Mouse (Mus musculus) left cerebral cortex, postnatal 25 days (tissue): ENCODE data around the gene Fes. TPM values are rescaled to one million over a fixed set of nuclear protein-coding genes. Genes with fewer than 3 reads are reported as not detected.
"Not testable (repeated sequence)": the region's sequence is repeated elsewhere in the genome, so short reads cannot be mapped to it uniquely, and the experiment has no call there.

Experiments
- DNase-seq, 2 experiments: peaks; one replicate each; pipeline ENCODE4 v3.0.0; 2022; ENCODE audit warnings: low spot score in 2 of 2, mixed read lengths in 1 of 2
- intact Hi-C: fragments of 180-260 bp; cut with DNase I; formaldehyde crosslinking; loops from one replicate; pipeline ENCODE4 v1.15.1; 2025
- total RNA-seq, 2 experiments: library from RNA; stranded (reverse); gene quantifications; 2 replicates each; pipeline ENCODE4 v1.2.3; 2021

Gene Fes
- total RNA-seq, 2 experiments from 2014 or later = 3.9 to 6.3 TPM

GRCm38 (mm10) chr7:80406186-80406585 lies 18.4 kb upstream of the Fes start:
- intact Hi-C loops = no loop called here
- DNase-seq = no peak

DNA sequence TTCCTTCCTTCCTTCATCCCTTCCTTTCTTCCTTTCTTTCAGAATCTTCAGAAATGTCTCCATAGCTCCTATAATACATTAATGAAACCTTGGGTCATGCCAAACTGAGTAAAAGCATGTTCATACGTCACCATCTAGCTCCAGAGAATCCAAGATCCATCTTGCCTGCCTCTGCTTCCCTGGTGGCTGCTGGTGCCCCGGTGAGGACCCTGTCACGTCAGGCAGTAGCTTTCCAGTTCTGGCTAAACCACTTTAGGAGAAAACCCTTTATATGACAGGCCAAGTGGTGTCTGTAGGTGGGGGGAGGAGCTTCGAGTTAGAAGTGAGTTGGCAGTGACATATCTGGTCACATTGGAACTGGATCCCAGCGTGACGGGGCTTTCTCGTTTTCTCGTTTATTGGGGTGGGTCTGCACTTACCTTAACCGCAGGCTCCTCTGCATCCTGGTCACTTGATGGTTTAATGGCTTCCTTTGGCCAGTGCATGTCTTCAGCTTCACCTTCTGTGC lies 17.5 kb upstream of the Fes start, which contains the start of gene Furin:
Furin (minus strand) TSS at position 249 of the 508 bp plus-strand sequence.
- DNase-seq = no peak
- intact Hi-C loops = no loop called here

DNA sequence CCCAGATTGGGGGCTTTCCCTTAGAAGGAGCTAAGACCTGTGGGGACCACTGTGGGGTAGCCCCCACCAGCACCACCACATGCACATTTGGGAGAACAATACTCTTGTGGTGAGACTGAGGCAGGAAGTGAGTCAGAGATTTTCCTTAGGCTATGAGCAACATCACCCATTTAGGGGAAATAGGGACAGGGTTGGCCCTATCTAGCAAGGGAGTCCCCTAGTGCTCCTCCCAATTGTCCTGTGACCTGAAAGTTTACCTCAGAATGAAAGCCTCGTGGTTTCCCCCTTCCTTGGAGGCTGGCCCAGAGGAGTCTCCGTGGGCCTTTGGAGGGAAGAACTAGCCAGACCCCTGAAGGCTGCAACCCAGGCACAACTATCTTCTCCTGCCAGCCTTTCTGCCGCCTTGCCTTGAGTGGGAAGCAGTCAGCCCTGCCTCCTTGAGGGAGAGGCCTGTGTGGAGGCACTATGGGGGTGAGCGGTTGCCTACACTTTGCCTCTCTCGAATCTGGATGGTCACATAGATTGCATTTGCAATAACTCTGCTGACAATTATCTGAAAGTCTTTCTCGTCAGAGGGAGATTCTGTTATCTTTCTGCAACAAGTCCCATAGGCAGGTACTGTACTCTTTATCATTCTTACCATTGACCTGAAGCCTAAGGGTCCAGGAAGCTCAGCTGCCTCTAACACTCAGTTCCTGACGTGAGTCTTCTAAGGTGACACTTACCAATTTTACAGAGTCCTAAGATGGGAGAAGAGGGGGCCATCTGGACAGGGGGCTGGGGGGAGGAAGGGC lies 16.6 kb upstream of the Fes start:
- intact Hi-C loops = loop anchor here (5.0 kb wide), 1 partner anchor 178 kb away; no protein-coding TSS in a partner anchor
- no peak for DNase-seq

- DNase-seq = peak; percentile 45 to 63
These were observed 15.8 kb upstream of the Fes start for GRCm38 (mm10) chr7:80403551-80403950.

GRCm38 (mm10) chr7:80402651-80403321 lies 15.0 kb upstream of the Fes start:
- DNase-seq = peak in 1 of 2 experiments; percentile 62
- intact Hi-C loops = loop anchor here (5.0 kb wide), 1 partner anchor 180 kb away; no protein-coding TSS in a partner anchor

More at GRCm38 (mm10) chr7:80403551-80403950, 15.8 kb upstream of the Fes start:
- intact Hi-C loops = loop anchor here (5.0 kb wide), 1 partner anchor 179 kb away; no protein-coding TSS in a partner anchor

DNA sequence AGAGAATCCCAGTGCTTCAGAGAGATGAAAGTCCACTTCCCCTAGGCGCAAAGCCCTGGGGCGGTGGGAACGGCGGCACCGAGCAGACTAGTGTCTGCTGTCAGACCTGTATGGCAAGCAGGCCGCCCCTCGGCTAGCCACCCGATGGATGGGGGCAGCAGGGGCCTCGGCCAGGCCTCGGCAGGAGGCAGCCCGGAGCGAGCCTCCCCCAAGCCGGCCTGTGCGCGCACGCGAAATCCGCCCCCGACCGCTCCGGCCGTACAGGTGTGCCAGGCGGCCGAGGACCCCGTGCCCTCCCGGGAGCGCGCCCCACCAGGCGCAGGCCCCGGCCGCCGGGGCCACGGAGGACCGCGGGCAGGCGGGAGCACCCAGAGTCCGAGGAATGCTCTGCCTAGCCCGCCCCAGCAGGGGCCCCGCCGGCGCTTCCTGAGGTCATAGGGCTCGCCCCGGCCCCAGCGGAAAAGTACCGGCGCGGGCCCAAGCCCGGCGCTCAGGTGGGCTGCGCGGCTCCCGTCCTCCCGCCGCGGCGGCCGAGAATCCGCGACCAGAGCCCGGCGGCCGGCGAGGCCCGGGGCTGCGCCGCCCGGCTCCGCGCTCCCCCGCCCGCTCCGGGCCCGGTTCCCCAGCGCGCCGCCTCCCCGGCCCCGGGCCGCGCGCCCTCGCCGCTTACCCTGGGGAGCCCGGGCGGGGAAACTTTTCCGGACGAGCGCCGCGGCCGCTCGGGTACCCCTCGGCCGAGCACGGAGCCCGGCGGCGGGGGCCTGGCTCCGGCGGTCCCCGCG lies 14.3 kb upstream of the Fes start:
- intact Hi-C loops = loop anchor here (5.0 kb wide), 1 partner anchor 180 kb away; no protein-coding TSS in a partner anchor
- DNase-seq = no peak

- DNase-seq = peak in 1 of 2 experiments; percentile 74
- intact Hi-C loops = loop anchor here (5.0 kb wide), 1 partner anchor 181 kb away; no protein-coding TSS in a partner anchor
These were observed 13.5 kb upstream of the Fes start for GRCm38 (mm10) chr7:80401041-80401859.

- DNase-seq = no peak
- intact Hi-C loops = loop anchor here (5.0 kb wide), 1 partner anchor 182 kb away; no protein-coding TSS in a partner anchor
These were observed 12.8 kb upstream of the Fes start for GRCm38 (mm10) chr7:80400571-80400970.

DNA sequence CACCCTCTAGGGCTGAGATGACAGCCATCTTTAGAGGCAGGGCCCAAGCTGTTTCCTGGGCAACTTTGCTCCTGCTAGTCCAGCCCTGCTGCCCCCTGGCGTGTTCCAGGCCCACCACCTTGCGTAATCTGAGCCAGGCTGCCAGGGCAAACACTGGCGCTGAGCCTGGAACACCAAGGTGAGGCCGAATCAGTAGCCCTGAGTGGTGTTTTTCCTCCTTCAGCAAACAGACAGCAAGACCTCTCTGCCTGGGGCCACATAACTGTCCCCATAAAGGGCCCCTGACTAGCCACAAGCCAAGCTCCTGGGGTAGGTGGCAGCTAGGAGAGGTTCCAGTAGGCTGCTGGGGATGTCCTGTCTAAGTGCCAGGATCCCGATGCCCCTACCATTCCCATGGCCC lies 12.4 kb upstream of the Fes start:
- intact Hi-C loops = loop anchor here (5.0 kb wide), 1 partner anchor 182 kb away; no protein-coding TSS in a partner anchor
- no peak for DNase-seq

DNA sequence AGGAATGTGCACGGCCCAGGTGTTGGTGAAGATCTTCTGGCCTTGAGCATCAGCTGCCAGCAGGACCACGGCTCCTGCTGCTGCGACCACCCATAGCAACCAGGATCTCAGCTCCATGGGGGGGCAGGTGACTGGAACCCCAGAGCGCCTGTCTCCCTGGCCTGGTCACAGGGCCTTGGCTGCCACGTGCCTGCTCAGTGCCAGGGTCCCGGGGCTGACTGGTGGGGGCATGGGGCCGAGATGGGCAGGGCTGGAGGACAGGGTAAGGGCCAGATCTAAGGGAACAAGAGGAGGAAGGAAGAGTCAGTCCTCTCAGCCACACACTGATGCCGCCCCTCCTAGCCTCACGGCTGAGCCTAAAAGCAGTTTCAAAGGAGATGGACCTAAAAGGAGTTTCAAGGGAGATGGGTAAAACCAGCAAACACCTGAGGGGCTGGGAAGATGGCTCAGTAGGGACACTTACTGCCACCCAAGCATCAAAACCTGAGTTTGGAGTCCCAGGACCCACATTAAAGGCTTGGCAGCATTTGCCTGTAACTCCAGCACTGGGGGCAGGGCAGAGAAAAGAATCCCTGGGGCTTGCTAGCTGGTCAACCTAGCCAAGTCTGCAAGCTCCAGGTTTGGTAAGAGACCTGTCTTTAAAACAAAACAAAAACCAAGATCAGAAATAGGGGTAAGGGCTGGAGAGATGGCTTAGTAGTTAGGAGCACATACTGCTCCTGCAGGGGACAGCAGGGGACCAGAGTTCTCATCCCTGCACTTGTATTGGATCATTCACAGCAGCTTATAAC lies 11.1 kb upstream of the Fes start:
- DNase-seq = no peak
- intact Hi-C loops = no loop called here

GRCm38 (mm10) chr7:80397986-80398385 lies 10.2 kb upstream of the Fes start:
- intact Hi-C loops = no loop called here
- DNase-seq = peak; percentile 47 to 84

DNA sequence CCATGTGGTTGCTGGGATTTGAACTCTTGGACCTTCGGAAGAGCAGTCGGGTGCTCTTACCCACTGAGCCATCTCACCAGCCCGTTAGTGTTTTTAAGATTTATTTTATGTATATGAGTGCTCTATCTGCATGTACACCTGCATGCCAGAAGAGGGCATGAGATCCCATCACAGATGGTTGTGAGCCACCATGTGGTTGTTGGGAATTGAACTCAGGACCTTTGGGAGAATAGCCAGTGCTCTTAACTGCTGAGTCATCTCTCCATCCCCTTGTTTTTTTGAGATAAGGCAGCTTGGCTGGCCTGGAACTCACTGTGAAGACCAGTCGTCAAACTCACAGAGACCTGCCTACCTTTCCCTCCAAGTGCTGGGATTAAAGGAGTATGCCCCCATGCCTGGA lies 8.7 kb upstream of the Fes start:
- intact Hi-C loops, DNase-seq: not testable (repeated sequence)

DNA sequence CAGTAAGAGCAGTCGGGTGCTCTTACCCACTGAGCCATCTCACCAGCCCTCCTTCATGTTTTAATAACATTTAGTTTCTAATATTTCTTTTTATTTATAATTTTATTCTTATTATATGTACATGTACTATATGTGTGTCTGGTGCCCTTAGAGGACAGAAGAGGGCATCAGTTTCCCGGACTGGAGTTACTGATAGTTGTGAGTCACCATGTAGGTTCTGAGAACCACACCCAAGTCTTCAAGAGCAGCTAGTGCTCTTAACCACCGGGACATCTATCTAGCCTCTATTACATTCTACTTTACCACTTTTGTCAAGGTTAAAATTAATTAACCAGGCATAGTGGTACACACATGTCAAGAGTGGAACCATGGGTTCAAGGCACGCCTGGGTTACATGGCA lies 6.9 kb upstream of the Fes start:
- intact Hi-C loops = no loop called here
- no peak for DNase-seq

DNA sequence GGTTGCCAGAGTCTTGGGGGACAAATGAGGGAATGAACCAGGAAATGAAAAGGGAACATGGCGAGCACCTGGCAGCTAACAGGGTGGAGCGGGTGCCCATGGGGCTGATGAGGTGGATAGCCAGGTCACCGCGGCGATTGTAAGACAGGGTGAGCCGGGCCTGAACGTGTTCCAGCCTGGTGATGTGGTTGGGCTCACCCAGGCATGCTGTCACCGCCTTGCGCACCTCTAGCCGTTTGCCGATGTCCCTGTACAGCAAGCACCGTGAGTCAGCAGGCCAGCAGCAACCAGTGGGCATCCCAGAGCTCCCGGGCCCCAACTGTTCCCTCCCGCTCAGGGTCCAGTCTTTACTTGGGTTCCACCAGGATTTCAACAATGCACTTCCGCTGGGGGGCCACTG lies 4.4 kb upstream of the Fes start:
- intact Hi-C loops = no loop called here
- DNase-seq = no peak

DNA sequence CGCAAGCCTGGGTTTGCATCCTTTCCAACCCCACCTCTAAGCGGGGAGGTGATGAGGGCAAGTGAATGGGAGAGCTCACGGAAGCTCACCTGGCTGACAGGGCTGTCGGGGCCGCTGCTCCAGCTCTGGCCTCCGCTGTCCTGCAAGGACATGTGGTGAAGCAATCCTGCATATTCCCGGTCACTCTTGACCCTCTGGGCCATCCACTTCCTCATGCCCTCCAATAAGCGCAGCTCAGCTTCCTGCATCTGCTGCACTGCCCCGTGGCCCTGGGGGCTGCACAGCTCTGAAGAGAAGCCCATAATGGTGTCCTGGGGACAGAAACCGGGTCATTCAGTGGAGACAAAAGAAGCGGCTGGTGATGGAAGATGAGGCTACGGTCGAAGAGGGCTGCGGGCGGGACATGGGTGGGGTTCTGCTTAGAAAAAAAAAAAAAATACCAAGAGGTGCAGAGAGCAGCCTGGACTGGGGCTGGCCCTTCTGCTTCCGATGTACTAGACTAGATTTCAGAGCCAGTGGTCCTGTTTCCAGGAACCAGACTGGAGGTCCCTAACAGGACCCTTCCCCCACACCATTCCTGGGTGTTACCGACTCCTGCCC lies 613 bp downstream of the Fes start:
- no peak for DNase-seq
- intact Hi-C loops = loop anchor here (5.0 kb wide), 2 partner anchors 335 to 460 kb away; no protein-coding TSS in a partner anchor

DNA sequence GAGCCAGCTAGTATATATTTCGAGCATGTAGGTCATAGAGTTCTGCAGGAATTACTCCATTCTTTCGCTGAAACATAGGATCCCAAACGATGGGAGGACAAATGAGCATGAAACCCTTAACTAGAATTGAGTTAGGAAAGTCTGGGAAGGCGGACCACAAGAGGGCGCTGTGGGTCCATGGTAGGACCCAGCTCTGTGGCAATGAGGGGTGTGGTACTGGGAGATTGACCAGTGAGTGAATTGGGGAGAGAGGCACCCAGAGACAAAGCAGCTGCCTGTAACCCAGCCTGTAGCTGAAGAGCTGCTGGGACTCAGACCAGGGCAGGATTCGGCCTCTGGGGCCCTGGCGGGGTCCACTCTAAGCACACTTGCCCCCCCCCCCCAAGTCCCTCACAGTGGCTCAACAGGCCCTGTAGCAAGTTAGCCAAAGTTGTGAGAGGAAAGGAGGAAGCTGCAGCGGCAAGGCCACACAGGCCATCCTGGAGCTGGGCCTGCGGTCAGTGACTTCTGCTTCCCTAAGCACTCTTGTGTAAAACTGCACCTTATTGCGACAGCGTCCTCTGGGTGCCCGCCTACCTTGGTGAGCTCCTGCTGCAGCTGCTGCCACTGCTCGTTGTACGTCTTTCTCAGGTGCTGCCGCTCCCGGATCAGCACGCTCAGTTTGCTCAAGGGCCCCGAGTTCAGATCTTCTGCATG lies 1.4 kb downstream of the Fes start:
- peak; percentile 89 to 91 for DNase-seq
- intact Hi-C loops = loop anchor here (1.0 to 5.0 kb wide), 4 partner anchors 194 to 461 kb away; no protein-coding TSS in a partner anchor

GRCm38 (mm10) chr7:80382919-80383318 lies 4.8 kb downstream of the Fes start:
- intact Hi-C loops = no loop called here
- DNase-seq = no peak
